Mouse (Mus musculus): ENCODE measurements at regions not wholly inside any gene's neighbourhood (a gene's known extent, or its start where the extent isn't known, plus 50 kb on each side); places are given as distances from the start of the nearest gene placed in this dataset.
"Not testable (repeated sequence)": the region's sequence is repeated elsewhere in the genome, so short reads cannot be mapped to it uniquely, and the experiment has no call there.

DNA sequence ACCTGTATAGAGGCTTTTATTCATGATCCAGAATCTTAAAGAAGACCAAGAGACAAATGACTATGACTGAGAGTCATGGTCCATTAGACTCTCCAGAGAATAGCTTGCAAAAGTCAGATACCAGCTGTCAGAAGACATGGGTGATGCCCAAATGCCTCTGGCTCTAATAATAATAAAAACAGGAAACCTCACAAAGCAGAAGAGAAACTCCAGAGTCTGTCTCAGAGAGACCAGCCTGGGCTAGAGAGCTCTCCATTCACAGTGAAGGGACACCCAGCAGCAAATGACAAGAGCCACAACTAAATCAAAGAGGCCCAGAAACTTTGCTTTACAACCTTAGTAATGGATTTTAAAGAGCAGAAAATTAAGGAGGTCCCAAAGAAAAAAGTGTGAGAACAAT, 365.0 kb upstream of the Zfp703 start:
- DNase-seq, result no peak

DNA sequence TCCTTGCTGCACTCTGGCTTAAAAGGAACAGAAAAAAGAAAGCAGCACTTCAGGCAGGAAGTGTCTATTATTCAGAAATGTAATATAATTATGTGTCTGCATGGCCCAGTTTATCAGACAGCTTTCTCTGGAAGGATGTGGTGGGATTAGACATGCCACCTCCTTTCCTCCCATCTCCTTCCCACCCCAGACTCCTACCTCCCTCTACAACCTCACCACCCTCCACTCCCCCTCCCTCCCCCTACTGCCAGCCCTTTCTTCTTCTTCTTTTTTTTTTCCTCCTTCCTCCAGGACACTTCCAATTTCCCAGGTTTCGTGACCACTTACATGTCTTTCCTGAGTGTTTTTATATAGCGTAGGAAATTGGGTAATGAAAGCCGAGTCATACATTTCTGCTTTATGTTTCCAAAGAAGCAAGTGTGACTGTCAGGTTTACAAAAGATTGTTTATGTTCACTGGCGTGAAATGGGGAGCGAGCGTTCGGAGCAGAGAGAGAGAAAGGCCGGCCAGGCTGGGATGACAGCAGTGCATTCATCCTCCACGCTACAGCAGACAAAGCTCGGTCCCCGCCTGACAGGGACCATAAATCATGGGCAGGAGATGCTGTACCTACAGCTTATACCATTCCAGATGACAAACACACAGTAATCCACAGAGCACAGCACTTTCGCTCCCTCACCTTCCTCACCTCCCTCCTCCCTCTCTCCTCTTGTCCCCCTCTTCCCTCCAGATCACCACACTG, 354.6 kb upstream of the Zfp703 start:
- DNase-seq, result no peak

DNA sequence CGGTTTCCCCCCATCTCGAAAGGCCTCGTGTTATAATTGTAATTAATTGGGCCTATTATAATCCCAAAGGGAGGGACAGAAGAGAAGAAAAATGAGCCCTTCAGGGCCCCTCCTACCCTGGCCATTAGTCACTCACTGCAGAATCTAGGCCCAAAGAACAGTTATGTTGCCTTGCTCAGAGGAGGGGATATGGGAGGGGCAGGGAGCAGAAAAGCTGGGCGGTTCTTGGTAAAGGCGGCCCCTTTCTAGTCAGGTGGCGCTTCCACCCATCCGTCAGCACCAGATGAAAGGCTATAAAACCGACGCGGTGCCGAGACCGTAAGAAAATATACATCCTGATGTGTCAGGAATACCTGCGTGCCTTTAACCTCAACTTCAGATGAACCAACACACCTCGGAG, 350.9 kb upstream of the Zfp703 start:
- DNase-seq, result no peak

DNA sequence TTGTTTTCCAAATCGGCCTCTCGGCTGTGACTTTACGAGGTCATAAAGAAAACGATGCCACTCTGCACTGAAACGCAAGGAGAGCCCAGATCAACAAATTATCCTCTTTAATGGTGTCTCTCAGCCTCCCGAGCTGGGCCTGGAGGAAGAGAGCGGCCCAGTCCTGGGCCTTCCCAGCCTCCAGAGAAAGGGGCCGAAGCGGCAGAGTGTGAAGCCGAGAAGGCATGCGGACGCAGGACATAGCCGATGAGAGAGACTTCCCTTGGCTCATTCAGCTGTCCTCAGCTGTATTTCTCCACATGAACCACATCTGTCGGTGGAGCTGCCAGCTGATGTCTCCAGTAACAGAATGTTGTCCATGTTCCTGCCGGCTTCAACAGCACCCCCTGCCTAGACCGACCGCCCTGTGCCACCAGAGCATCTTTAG, 350.5 kb upstream of the Zfp703 start:
- DNase-seq, result peak; percentile 9

DNA sequence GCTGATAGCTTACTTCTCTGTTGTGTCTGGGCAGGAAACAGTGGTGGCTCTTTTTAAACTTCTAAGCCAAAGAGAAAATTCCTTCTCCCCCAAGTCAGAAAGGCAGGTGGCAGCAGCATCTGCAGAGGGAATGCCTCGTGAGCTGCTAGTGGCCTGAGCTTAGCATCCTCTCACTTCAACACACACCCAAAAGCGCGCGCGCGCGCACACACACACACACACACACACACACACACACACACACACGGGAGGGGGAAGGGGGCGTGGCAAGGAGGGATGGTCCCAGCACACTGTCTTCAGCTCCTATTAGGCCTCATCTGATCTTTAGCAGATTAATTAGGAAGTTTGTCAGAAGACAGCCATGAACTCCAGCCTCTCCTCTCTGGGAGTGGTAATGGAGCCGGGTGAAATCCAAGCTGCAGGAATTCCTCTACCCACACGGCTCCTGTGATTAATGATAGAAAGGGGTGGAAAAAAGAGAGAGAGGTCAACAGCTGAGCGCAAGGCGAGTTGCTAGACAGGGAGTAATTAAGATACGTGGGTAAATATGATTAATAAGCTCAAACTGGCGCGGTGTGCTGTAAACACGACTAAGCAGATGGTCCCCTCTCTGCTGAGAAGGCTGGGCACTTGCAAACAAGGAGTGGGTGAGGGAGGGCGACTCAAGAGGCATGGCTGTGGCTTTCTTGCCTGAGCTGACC, 349.8 kb upstream of the Zfp703 start:
- DNase-seq, result peak; percentile 8

DNA sequence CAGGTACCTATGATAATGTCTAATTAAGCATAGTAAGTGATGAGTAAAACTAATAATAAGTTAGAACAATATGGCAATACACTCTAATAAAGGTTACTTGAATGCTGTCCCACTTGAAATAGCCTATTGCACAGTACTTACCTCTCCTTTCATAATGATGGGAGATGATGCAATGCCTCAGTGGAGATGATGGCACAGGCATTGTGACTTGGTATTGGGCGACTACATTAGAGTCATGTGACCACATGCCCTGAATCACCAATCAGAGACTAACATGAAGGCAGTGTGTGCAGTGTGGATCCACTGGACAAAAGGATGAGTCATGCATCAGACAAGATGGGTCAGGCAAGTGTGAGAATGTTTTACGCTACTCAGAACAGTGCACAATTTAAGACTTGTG, 346.6 kb upstream of the Zfp703 start:
- DNase-seq, result no peak

DNA sequence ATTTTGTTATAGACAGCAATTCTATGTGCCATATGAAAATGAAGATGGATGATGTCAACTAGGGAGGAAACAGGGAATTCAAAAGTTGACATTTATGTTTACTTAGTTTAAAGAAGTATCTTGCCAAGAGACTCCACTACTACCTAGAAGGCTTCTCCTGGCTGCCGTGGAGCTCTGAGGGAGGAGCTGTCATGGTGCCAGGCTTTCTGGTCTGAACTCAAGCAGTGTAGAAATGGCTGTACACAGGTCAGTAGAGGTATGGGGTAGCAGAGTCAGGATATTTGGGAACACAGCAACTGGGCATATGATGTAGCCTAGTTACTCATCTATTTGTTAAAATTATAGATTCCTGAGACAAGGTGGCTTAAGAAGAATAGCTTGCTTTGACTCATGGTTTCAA, 341.4 kb upstream of the Zfp703 start:
- DNase-seq, result no peak

DNA sequence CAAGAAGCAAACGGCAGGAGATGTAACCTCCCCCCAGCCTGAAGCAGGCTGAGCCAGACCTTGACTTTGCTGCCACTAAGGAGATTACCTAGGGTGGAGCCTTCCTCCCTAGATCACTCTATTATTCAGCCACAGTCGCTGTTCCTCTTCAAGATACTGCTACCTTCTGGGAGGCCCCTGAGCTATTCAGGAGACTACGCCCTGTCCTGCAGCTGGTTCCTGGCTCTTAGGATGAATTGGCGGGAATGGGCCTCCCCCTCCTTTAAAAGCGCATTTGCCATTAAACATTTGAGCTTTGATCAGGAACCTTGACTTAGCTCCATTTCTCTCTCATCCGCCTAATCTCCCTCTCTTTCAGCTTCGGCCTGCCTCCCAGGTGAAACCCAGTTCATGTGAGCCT, 331.8 kb upstream of the Zfp703 start:
- DNase-seq, result not testable (repeated sequence)

DNA sequence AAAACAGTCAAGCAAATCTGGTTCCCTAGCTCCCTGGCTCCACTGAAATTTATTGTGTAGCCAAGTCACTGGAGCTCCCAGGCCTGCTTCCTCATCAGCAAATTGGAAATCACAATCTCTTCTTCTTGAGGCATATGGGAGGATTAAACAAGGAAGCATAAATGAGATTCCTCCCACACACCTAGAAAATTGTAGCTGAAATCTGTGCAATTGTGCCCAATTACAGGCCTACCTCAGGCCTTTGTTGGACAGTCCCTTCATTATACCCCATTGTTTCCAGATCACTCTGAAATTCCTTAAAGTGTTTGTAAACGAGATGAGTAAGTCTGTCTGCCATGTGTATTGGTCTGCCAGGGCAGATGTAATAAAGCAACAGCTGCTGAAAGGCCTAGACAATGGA, 326.8 kb upstream of the Zfp703 start:
- DNase-seq, result no peak

DNA sequence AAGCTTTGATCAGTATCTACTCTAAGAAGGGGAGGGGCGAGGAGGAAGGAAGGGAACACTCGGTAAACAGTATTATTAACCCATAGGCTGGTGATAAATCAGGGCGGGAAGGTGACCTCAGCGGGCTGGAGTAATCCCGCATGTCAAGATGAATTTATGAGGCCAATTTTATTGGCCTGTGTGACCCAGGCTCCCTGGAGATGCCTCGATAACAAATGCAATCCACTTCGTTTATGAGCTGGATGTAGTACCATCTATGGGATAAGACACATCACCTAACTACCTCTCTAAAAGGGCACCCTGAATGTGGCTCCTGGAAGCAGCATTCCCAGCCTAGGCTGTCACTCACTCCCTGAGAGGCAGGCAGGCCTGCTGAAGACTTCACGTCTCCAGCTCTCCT, 321.2 kb upstream of the Zfp703 start:
- no peak for DNase-seq

DNA sequence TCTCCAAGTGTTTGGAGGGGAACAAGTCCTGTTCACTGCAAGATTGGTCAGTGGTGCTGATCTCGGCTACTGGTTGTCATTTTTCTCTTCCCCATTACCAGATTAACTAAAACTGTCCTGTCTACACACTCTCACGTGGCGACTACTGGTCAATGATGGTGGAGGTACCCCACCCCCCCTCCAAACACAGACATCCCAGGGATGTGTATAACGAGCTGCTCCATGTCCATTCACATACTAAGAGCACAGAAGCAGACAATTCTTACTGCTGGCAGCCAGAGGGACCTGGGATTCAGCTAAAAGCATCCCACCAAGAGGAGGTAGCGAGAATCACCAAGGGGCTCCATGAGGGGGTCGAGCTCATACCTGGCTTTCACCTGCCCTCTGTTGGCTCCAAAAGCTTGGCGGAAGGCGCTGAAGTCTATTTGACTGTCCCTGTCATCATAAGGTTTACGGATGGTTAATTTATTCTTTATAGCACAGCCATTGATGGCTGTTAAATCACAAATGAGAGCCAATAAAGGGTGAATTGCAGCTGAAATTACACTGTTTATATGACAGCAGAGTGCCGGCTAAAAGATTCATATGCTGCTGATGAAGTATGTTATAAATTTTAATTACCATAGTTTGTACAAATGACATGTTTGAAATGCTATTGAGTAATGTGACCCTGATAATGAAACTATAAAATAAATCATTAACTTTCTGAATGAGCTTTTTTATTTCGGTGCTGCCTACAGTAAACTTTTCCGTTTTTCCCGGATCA, 320.6 kb upstream of the Zfp703 start:
- DNase-seq, result no peak

DNA sequence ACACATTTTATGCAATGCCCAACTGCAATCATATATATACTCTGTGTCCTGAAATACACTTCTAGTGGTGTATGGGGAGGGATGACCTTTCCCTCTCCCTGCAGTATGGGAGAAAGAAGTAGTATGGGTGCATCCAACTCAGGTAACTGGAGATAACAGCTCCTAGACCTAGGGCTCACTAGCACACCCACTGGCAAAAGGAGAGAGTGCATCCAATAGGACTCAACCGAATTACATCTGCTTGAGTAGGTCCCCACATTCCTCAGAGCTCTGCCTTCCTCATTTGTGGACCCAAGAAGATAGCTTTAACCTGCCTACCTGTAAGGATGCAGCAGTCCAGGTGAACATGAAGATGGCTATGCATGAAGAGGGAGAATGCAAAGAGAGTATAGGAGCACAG, 317.7 kb upstream of the Zfp703 start:
- DNase-seq, result peak; percentile 11

DNA sequence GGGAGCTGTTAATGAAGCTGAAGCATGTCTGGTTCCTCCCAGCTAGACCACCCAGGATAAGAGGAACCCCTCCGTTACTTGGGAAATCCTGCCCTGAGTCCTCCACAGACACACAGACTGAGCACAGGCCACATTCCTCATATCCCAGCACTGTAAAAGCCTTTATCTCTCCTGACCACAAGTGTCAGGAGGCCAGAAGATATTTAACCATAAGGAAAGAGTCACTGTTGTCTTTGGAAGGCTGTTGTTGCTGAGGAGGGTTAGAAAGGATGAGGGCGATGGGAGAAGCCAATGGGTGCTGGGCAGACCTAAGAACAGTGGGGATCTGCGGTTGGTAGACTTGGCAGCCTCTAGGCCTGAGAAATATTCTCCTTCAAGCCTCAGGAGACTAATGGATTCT, 307.6 kb upstream of the Zfp703 start:
- peak; percentile 10 for DNase-seq

DNA sequence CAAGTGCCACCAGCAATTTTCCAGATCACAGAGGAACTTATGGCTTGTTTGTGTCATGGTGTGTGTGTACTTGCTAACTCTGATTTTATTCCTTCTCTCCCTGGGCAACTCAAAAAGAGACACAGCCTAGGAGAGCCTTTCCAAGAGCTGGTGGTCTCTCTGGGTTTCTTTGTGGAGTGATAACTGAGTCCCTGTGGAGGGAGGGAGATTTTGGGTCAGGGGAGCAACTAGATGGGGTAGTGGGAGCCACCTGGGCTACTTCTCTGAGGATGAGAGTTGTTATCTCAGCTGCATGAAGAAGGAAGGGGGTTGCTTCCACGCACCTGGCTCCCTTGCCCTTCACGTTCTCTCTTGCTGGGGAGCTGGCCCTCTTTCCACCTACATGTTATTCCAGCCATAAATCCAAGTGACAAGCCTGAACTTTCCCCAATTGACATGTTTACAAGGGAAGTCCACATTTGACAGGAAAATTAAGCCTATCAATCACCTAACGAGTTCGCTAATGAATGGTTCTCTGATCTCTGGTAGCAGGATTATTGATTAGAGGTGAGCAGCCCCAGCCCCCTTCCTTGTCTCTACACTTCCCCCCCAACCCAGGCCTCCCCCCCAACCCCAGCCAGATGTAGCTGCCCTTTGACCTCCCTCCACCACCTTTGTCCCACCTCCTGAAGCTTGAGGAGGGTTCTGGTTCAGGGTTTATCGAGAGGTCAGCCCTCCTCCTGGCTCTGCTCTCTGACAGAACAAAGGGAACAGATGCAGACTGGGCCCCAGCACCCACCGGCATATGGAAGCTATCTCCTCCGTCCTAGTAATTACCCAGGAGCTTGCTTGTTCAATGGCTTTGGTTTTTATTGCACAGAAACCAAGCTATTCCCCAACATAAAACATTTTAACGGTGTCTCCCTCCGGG, 304.4 kb upstream of the Zfp703 start:
- DNase-seq, result no peak

DNA sequence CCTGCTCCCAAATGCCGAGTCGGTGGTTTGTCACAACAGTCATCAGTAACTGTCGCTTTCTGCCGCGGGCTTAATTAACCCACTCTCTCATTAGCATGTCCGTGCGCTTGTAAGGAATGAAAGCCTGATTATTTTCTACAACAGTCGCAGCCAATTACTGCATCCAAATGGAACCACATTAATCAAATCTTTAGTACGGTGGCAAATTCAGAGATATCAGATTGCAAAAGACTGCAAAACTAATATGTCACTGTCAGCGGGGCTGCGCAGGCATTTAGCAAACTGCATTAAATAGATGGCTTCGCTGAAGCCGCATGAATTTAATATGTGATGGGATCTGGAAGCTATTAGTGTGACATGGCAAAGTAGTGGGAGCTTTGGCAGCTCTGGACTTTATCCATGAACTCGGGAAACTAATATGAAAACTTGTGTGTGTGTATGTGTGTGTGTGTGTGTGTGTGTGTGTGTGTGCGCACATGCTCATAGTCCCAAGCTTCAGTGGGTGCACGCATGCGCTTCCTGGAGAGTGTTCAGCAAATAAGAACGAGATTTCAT, 299.5 kb upstream of the Zfp703 start:
- DNase-seq, result no peak

DNA sequence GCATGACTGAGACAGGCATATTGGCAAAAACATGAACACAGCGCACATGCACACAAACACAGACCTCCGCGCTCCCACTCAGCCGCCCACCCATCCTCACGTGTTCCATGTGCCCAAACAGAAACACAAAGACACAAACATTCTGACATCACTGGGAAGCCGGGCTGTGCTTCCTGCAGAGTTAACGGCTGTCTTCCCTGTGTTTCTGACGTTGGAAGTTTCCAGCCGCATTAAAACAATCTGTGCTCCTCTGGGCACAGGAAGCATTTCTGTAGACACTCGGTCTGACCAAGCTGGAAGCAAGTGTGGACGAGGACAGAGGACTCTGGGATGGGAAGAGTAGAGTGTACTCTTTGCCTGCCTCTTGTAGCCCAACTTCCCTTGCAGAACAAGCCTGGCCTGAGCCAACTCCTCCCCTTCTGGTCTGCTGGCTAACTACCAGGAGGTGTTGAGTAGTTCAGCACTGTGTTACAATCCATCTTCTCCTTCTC, 296.2 kb upstream of the Zfp703 start:
- no peak for DNase-seq

DNA sequence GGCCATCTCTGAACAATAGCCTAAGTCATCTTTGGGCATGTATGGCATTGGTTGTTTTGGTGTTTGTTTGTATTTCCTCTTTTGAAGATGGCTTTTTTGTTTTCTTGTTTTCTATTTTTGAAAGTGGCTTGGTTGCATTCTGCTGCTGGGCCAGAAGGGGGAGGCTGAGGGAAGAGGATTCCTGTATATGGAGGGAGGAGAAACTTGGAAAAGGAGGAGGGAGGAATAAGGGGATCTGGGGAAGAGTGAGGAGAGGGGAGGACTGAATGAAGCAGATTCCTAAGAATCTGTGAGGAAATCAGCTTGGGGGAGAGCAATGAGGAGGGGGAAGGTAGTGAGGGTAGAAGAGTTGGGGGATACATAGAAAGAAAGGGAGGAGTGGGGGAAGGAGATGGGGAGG, 290.0 kb upstream of the Zfp703 start:
- DNase-seq, result peak; percentile 24

DNA sequence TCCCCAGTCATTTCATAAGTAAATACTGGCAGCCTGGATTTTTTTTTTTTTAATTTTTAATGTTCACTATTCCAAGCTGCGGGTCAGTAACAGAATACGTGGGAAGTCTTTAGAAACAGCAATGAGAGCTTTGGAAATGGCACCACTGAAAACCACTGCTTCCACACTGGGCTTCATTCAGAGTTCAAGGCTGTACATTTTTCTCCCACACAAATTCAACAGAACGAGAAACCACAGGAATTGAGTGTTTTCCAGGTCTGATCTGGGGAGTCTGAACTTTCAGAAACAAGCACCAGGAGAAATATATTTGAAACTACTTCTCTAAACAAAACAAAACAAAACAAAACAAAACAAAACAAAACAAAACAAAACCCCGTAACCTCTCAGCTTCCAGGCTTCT, 289.1 kb upstream of the Zfp703 start:
- DNase-seq, result no peak

DNA sequence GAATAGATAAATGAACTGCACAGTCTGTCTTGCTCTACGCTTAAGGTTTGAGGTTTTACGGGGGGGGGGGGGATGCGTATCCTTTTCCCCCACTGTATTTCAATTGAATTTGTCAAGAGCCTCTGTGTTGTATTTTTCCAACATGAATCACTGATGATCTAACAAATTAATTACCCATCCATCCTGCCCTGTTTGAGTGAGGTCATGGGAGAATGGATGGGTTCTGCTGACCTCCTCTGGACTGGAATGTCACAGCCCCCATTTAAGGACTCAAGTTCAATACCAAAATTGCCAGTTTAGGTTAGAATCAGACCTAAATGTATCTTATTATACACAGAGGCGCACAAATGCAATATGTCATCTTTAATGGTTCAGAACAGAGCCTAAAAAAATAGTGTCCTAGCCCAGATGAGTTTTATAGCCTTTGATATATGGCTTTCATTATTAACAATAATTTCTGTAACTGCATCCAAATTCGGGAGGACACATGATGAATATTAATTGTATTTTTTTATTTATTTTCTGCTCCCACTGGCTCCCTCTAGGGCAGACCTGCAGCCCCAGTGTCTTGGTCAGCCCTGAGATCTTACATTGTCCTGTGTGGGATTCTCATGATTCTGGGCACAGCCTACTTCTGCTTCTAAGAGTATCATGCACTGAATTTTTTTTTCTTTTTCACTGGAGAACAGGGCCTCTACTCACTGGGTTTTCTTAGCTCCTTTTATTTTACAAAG, 288.2 kb upstream of the Zfp703 start:
- no peak for DNase-seq

DNA sequence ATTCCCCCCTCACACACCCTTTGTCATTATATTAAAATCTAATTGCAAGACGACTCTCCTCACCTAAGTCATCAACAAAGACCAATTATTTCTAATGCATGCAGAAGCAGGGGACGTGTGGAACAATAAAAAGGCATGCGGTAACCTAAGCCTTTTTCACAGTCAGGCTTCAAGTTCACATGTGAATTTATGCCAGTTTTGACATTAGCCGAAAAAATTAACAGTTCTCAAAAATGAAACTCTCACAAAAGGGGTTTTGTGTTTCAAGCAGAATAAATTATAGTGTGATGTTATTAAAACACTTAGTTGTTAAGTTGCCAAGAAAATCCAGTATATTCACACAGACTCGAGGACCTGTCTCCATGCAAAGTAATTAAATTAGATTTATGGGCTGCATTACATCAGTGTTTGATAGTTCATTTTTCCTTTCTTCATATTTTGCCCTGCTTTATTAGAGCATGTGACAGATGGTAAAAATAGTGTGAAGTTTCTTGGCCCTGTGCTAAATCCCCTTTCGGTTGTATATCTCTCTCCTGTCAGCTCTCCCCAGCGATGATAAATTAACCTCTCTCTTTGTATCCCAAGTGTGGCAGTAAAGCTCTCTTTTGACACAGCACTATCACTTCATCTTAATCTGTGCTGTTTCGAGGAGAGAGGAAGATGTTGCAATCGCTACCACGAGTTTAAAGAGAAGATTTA, 287.5 kb upstream of the Zfp703 start:
- no peak for DNase-seq

DNA sequence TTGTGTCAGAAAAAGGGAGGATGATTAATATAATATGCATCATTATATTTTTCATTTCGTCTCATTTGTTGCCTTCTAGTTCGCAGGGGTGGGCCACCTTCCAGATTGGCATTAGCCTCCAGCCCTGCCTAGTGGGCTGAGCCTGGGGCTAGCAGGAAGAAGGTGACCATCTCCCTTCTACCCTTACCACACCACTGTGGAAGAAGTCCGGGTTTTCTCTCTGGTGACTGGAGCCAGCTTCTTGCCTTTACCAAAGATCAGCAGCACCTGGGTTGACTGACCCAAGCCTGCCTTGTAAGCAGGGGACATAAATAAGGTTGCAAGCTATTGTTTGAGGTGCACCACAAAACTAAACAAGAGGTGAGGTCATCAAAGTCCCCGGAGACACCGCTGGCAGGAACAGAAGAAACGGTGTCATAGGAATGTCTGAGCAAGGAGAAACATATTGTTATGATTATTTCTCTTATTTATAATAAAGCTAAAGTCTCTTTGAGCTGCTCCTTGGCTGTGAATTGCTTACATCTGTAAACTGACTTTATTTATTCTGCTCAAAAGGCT, 286.9 kb upstream of the Zfp703 start:
- DNase-seq, result no peak

Measured in kidney, postnatal 14 days (tissue).